In the genomic region with DNA sequence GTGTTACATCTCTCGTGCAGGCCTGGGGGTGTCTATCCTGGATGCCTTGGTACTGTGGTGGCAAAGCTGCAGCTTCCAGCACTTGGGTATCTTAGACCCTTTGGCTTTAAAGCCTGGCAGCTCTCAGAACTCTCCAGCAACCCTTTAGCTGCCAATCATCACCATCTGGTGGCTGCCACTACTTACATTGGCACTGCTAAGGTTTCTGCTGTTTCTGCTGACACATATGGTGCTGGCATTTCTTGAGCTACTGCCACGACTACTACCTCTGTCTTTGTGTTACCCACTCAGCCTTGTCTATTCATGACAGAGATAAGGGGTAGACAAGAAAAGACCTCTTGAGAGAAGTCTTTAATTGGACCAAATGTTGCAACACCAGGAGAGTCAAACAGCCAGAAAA, we compare ENCODE assay signal across 24 mouse cellular contexts.
"Had no signal": no experiment of that assay in that cellular context is flagged by ENCODE, and none has a peak within 500 bp of the region (broad histone marks: within the 10 kb centered on the region; RNA-seq: fewer than 3 reads in every experiment).

No protein-coding gene starts in this region.

- DNase-seq: kidney, postnatal 10 days; kidney, postnatal 4 days; liver; lung, adult 18-20 months; lung, postnatal 10 days; lung, postnatal 36 days; right cerebral cortex, adult 18-20 months; right cerebral cortex, postnatal 14 days; right cerebral cortex, postnatal 4 days; thymus, adult 2 months; thymus, postnatal 14 days; thymus, postnatal 4 days had no signal

- ATAC-seq: liver, embryonic 12.5 days; midbrain, embryonic 13.5 days had no signal

- H3K9ac ChIP-seq: kidney, embryonic 15.5 days; limb, embryonic 13.5 days; liver, embryonic 12.5 days; liver, embryonic 15.5 days; lung, embryonic 15.5 days; midbrain, embryonic 13.5 days; neural tube, embryonic 12.5 days; neural tube, embryonic 15.5 days had no signal

- H3K4me2 ChIP-seq: kidney, embryonic 15.5 days; limb, embryonic 13.5 days; liver, embryonic 12.5 days; liver, embryonic 15.5 days; lung, embryonic 15.5 days; midbrain, embryonic 13.5 days; neural tube, embryonic 12.5 days; neural tube, embryonic 15.5 days had no signal

- H3K27ac ChIP-seq: kidney, embryonic 15.5 days; limb, embryonic 10.5 days; limb, embryonic 13.5 days; liver, embryonic 12.5 days; liver, embryonic 15.5 days; lung, embryonic 15.5 days; midbrain, embryonic 10.5 days; midbrain, embryonic 13.5 days; neural tube, embryonic 12.5 days; neural tube, embryonic 15.5 days; stomach, postnatal 0 days had no signal

- H3K4me3 ChIP-seq: kidney, embryonic 15.5 days; limb, embryonic 10.5 days; limb, embryonic 13.5 days; liver, embryonic 12.5 days; liver, embryonic 15.5 days; lung, embryonic 15.5 days; megakaryocyte, embryonic 14.5 days; midbrain, embryonic 10.5 days; midbrain, embryonic 13.5 days; neural tube, embryonic 12.5 days; neural tube, embryonic 15.5 days had no signal

- H3K4me1 ChIP-seq: kidney, embryonic 15.5 days; limb, embryonic 10.5 days; limb, embryonic 13.5 days; liver, embryonic 12.5 days; liver, embryonic 15.5 days; lung, embryonic 15.5 days; megakaryocyte, embryonic 14.5 days; midbrain, embryonic 10.5 days; midbrain, embryonic 13.5 days; neural tube, embryonic 12.5 days; neural tube, embryonic 15.5 days had no signal

- H3K9me3 ChIP-seq: kidney, embryonic 15.5 days; limb, embryonic 10.5 days; limb, embryonic 13.5 days; liver, embryonic 12.5 days; liver, embryonic 15.5 days; lung, embryonic 15.5 days; megakaryocyte, embryonic 14.5 days; midbrain, embryonic 10.5 days; midbrain, embryonic 13.5 days; neural tube, embryonic 12.5 days; neural tube, embryonic 15.5 days had no signal

- H3K36me3 ChIP-seq: kidney, embryonic 15.5 days; limb, embryonic 10.5 days; limb, embryonic 13.5 days; liver, embryonic 12.5 days; liver, embryonic 15.5 days; lung, embryonic 15.5 days; midbrain, embryonic 10.5 days; midbrain, embryonic 13.5 days; neural tube, embryonic 12.5 days; neural tube, embryonic 15.5 days had no signal

- H3K27me3 ChIP-seq: limb, embryonic 13.5 days; liver, embryonic 12.5 days; liver, embryonic 15.5 days; lung, embryonic 15.5 days; midbrain, embryonic 13.5 days; neural tube, embryonic 12.5 days; neural tube, embryonic 15.5 days had no signal
